Mouse (Mus musculus): ENCODE measurements around the gene Tbc1d25.

DNA sequence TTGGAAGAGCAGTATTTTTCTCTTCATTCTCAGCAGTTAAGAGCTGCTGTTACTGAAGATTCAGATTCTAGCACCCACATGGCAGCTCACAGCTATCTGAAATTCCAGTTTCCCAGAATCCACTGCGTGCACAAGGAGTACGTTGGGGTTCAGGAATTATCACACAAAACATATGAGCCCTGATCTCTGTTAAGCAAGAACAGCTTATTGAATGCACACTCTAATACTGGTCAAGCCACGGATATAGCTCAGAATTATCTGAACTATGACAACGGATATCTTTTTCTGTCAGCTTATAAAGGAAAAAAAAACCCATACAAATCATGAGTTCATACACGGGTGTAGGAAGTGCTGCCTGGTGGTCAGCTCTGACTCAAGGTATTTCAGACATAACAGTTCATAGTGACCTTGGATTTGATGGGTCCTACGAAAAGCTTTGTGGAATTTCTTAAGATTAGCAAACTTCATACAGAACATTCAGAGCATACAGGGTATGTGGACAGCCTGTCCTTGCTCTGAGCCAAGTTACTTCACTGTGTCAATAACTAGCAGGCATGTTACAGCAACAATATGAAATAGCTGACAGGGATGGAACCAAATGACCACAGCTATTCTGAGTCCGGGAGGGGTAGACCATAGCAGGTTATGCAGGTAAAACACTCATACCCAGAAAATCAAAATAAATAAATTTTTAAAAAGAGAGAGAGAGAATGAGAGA lies 35.7 kb upstream of the Tbc1d25 start:
- TF ChIP-seq ZNF384 (IDR thresholded peaks at IDR 0.05; ENCODE audit: low read depth, low read length) (no peak), MAFK (IDR thresholded peaks at IDR 0.05; ENCODE audit: insufficient read depth, low read depth, low read length) (no peak)
